Mouse (Mus musculus): ENCODE measurements around the gene Wdr73. TPM values are rescaled to one million over a fixed set of nuclear protein-coding genes. Genes with fewer than 3 reads are reported as not detected.

Wdr73 gene
- polyA plus RNA-seq, 1 experiment from 2014 or later: 4.5 TPM

DNA sequence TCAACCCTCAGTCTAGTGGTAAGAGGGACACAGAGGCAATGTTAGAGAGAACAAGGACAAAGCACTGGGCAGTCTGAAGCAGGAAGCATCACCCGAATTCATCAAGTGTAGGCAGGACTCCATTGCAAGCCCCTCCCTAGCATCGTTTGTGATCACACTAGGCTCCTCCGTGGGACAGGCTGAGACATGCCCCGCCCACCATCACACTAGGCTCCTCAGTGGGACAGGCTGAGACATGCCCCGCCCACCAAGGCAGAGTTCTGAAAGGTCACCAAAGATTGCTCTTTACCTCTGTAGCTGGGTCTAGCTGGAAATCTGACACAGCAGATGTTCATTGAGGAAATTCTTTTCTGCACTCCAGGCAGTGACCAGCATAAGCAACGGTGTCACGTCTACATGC, 10.0 kb upstream of the Wdr73 start:
- peaks cover 48% of the 10 kb centered on the region for H3K36me3 ChIP-seq (ENCODE audit: inconsistent target)
- no peak overlapping the region for H3K27ac ChIP-seq

DNA sequence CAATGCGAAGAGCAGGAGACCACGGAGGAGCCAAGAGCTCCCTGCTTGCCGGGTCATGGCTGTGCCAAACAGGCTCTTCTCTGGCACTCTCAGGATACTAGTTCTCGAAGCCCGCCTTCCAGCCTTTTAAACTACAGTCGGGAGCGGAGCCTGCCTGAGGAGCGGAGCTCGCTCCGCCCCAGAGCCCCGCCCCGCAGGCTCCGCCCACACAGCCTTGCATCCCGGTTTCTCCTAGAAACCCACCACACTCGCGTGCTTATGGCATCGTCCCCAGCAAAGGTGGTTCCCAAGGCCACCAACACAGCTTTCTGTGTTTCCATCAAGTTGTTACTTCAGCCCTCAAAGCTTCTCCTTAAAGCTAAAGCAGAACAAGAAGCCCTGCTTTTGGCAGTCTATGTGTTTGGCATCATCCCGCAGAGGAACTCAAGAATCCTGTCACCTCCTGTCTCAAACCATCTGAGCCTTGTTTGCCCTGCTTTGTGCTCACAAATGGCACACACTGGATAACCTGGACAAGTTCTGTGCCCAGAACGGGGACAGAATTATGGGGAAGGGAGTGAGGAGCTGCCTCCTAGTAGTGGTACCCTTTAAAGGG, 3.9 kb upstream of the Wdr73 start, which contains the start of gene Nmb:
Gene Nmb (minus strand): TSS at position 156 of the 595 bp plus-strand sequence.
- WGBS (ENCODE audit: missing documents): 4% methylated on average over 19 of the region's 19 CpGs
- Histone ChIP-seq H3K4me3 (ENCODE audit: inconsistent target) (peak within 1 kb of the TSS; percentile 24), H3K79me2 (ENCODE audit: inconsistent target) (peaks cover 5% of the 10 kb centered on the region; the same call in 1 of the 2 replicates), H3K36me3 (ENCODE audit: inconsistent target) (no peaks in the 10 kb centered on the region), H3K27ac (no peak within 1 kb of the TSS)

More for the DNA sequence above, 10.0 kb upstream of the Wdr73 start:
- WGBS (ENCODE audit: missing documents): 79% methylated on average over 7 of the region's 7 CpGs
- no peaks in the 10 kb centered on the region for H3K79me2 ChIP-seq (ENCODE audit: inconsistent target)
- H3K4me3 ChIP-seq (ENCODE audit: inconsistent target): no peak overlapping the region

DNA sequence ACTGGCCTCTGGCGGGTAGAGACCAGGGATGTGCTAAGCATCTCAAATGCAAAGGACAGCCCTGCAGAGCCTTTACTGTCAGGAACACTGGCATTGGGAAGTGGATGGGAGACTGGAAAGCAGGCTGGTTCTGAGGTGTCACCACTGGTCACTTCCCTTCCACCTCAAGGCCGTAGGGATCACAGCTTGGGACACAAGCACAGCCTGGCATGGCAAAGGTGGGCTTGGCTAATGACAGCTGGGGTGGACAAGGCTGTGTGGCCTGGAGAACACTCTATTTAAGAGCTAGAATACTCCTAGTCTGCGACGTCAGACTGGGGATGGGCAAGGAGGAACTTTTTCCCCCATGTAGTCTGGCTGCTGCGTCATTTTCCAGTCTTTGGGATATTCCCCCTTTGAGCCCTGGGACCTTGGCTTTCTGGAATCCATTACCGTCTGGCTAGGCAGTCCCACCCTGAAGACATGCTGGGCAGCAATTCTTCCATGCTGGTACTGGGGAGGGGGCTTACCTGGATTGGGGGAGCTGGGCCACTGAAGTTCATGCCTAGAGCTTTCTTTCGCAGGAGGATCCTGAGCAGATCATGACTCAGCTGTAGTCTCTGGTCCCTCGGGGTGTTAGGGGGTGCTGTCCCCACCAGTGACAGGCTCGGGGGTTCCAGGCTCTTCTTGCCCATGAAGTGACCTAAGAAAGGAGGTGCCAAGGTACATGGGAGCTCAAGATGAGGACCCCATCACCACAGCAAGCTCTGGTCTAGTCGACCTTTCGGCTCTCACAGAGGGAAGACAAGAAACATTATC, 2.8 kb upstream of the Wdr73 start:
- H3K36me3 ChIP-seq (ENCODE audit: inconsistent target): no peaks in the 10 kb centered on the region
- H3K27ac ChIP-seq: no peak overlapping the region
- peaks cover 5% of the 10 kb centered on the region; the same call in 1 of the 2 replicates for H3K79me2 ChIP-seq (ENCODE audit: inconsistent target)
- H3K4me3 ChIP-seq (ENCODE audit: inconsistent target): no peak overlapping the region
- WGBS (ENCODE audit: missing documents): 94% methylated on average over 9 of the region's 11 CpGs

DNA sequence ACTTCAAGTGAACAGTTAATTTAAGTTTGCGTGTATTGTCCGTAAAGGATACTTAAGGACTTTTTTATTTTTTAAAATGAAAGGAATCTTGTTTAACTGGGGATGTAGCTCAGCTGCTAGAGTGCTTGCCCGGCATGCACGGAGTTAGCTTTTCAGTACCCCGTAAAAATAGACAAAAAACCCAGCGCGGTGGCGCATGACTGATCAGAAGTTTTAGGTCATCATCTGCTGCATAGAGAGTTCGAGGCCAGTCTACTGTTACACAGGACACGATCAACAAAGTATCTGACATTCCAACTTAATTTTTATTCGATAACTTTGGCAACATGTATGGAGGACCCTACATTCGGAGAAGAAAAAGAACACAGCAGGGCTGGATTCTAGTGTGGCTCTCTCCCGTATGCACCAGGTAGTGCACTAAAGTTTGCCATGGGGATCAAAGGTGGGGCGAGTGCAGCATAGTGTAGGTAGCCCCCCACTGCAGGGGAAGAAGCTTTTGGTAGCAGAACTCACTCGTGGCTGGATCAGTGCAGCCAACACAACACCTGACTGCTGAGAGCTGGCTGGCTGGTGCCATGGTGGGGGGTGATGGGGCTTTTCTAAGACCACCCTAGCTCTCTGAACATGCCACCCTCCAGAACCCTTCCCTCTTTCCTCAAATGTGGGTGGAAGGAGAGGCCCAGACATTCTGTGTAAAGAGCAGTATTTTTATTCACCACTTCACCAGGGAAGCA, 639 bp upstream of the Wdr73 start:
- Histone ChIP-seq H3K79me2 (ENCODE audit: inconsistent target) (peaks cover 5% of the 10 kb centered on the region; the same call in 1 of the 2 replicates), H3K4me3 (ENCODE audit: inconsistent target) (peak overlapping the region; percentile 82), H3K27ac (peak overlapping the region; percentile 55), H3K36me3 (ENCODE audit: inconsistent target) (peaks cover 12% of the 10 kb centered on the region)
- WGBS (ENCODE audit: missing documents): 25% methylated on average over 15 of the region's 15 CpGs

DNA sequence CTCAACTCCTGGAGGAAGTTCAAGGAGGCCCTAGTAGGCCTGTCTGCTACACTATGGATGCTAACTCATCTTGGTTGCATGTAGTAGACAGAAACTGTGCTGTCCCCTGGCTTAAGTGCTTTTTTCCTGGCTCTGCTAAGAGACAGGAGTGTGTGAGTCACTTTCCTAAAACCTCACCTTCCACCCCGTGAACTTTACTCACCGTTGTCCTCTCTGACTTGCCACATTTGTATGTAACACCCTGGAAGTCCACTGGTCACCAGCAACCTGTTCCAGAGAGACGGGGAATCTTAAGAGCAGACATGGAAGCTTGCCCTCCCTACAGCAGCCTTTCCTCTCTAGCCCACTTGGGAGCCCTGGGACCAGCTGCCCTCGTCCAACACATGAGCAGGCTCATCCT, 3.3 kb downstream of the Wdr73 start:
- Histone ChIP-seq H3K4me3 (ENCODE audit: inconsistent target) (no peak overlapping the region), H3K36me3 (ENCODE audit: inconsistent target) (peaks cover 41% of the 10 kb centered on the region), H3K79me2 (ENCODE audit: inconsistent target) (peaks cover 5% of the 10 kb centered on the region; the same call in 1 of the 2 replicates), H3K27ac (no peak overlapping the region)
- WGBS (ENCODE audit: missing documents): 86% methylated on average over 4 of the region's 4 CpGs

DNA sequence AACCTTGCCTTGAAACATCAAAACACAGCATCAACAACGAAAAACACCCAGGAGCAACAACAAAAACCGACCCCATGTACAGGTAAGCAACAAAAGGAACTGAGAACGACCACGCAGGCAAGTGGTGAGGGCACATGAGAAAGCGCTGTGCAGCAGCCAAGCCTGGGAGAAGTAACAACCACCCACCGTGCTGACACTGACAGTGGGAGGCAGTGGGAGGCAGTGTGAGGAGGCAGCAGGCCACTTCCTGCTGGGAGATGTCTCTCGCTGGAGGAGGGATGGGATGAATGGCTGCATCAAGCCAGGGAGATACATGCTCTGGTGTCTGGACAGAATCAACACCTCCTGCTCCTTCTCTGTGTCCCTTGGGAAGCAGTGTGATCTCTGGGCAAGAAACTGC, 3.9 kb downstream of the Wdr73 start:
- 83% methylated on average over 4 of the region's 7 CpGs for WGBS (ENCODE audit: missing documents)
- Histone ChIP-seq H3K79me2 (ENCODE audit: inconsistent target) (peaks cover 5% of the 10 kb centered on the region; the same call in 1 of the 2 replicates), H3K4me3 (ENCODE audit: inconsistent target) (no peak overlapping the region), H3K36me3 (ENCODE audit: inconsistent target) (peaks cover 47% of the 10 kb centered on the region), H3K27ac (no peak overlapping the region)

DNA sequence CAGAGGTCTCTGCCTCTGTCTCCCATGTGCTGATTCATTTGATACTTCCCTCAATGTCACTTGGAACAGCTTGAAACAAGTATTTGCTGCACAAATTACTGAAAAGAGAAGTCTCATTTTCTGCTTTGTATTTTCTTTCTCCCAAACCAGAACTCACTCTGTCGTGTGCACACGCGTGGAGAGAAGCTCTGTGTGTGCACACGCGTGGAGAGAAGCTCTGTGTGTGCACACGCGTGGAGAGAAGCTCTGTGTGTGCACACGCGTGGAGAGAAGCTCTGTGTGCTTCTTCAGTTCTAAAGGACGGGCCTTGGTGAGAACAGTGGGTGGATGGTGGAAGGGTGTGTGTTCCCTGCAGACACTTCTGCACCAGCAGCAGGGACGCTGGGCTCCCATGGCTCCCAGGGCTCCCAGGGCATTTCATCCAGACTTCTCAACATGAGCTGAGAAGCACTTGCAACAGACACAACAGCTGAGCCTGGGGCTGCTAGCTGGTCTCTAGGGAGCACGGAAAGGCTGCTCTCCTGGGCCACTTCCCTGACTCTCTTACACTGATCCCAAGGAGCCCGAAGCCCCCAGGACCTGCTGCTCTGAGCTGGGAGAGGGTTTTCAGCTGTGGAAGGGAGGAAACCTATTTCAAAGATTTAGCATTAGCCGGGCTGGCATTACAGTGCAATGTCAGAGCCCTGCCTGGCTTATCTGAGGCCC, 6.1 kb downstream of the Wdr73 start:
- 97% methylated on average over 14 of the region's 14 CpGs for WGBS (ENCODE audit: missing documents)
- no peaks in the 10 kb centered on the region for H3K79me2 ChIP-seq (ENCODE audit: inconsistent target)
- no peak overlapping the region for H3K27ac ChIP-seq
- peaks cover 58% of the 10 kb centered on the region for H3K36me3 ChIP-seq (ENCODE audit: inconsistent target)
- no peak overlapping the region for H3K4me3 ChIP-seq (ENCODE audit: inconsistent target)

DNA sequence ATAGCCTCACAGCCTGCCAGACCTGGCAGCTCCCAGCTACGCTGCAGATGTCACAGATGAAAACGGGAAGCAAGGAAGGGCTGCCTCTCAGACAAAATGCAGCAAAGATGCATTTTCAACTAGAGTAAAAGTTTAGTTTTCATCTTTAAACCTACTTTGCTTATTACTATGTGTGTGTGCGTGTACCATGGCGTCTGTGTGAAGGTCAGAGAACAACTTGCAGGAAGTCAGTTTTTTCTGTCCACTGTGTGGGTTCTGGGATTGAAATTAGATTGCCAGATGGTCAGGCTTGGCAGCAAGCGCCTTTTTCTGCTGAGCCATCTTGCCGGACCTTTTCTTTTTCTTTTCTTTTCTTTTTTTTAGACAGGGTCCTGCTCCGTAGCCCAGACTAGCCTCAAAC, 6.9 kb downstream of the Wdr73 start:
- Histone ChIP-seq H3K4me3 (ENCODE audit: inconsistent target) (no peak overlapping the region), H3K79me2 (ENCODE audit: inconsistent target) (no peaks in the 10 kb centered on the region), H3K36me3 (ENCODE audit: inconsistent target) (peaks cover 58% of the 10 kb centered on the region), H3K27ac (no peak overlapping the region)
- 97% methylated on average over 7 of the region's 7 CpGs for WGBS (ENCODE audit: missing documents)

DNA sequence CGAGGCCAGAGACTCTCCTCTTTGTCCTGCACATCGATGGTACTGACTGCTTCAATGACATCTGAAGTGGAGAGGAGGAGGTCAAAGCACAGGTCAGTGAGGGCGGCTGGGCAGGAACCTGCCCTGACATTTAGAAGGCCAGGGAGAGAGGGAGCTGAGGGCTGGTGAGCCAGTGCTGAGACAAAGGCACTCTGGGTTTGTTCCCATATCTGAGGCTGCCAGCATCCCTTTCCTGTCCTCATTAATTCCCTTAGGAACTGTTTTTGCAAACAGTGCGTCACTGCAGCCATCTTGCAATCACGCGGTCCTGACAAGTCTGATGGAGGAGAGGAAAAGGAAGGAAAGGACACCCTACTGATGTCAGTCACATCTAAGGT, 7.3 kb downstream of the Wdr73 start:
- no peak overlapping the region for H3K27ac ChIP-seq
- peaks cover 58% of the 10 kb centered on the region for H3K36me3 ChIP-seq (ENCODE audit: inconsistent target)
- H3K4me3 ChIP-seq (ENCODE audit: inconsistent target): no peak overlapping the region
- WGBS (ENCODE audit: missing documents): 86% methylated on average over 6 of the region's 6 CpGs
- H3K79me2 ChIP-seq (ENCODE audit: inconsistent target): no peaks in the 10 kb centered on the region

DNA sequence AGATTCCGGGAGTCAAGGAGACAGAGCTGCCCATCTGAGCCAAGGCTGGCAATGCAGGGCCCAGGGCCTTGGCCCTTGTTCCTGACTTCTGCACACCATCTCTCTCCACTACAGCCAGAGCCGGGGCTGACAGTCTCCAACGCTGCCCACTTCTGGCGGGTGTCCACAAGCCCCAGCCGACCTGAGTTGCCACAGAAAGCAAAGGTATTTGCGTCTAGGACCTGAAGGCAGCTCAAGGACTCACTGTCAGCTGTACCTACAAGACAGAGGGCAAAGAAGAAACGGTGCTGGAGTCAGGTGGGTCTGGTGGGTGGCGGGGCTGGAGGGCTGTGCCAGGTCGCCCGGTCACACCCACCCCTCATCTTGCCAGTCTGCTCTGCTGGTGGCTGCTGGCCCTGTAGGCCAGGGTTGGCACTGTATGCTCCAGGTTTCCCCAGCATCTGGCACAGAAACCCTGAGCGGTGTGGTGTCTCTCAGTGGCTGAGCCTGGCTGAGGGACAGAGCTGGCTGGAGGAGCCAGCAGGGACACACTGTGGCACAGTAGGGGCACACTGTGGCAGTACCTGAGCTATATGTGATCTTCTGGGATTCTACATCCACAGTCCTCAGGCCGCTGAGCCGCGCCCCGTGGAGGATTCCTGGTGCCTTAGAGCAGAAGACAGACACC, 7.8 kb downstream of the Wdr73 start:
- Histone ChIP-seq H3K79me2 (ENCODE audit: inconsistent target) (no peaks in the 10 kb centered on the region), H3K36me3 (ENCODE audit: inconsistent target) (peaks cover 58% of the 10 kb centered on the region), H3K4me3 (ENCODE audit: inconsistent target) (no peak overlapping the region), H3K27ac (no peak overlapping the region)
- 98% methylated on average over 9 of the region's 15 CpGs for WGBS (ENCODE audit: missing documents)

DNA sequence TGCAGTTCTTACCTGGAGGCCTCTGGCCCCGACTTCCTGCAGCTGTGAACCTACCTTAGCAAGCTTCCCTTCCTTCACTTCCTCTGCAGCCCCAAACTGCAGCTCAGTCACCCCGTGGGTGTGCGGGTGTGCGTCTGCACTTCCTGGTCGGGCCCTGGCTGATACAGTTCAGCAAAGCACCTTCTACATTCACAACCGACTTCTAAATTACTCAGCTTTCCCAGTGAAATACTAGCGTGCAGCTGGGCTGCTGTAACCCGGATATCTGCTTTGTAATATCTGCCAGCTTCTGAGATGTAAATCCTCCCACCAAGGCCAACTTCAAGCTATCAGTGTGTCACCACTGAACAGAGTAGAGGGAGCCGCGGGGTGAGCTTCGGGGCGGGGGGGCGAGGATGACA, 11.2 kb downstream of the Wdr73 start:
- WGBS (ENCODE audit: missing documents): 8% methylated on average over 8 of the region's 13 CpGs
- Histone ChIP-seq H3K79me2 (ENCODE audit: inconsistent target) (no peaks in the 10 kb centered on the region), H3K4me3 (ENCODE audit: inconsistent target) (no peak overlapping the region), H3K27ac (no peak overlapping the region), H3K36me3 (ENCODE audit: inconsistent target) (peaks cover 37% of the 10 kb centered on the region; the same call in 1 of the 2 replicates)

DNA sequence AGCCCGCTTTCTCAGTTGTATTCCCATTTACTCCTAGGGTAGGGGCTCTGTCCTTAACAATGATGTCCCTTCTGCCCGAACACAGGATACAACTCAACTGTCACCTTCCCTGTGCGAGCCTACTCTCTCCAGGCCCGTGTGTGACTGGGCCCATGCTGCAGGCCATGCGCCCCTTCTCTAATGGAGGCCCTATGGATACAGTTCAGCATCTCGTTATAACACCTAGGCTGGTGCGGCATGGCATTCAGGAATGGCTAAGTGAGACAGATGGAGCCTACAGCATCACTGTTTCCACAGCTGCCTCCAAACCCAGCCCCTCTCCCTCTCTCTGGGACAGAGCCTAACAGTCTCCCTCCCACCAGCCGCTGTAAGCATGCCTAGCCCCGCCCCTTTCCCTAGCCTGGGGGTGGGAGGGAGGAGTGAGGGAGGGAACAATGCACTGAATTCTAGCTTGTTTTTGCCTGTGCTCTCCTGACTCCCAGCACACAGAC, 12.0 kb downstream of the Wdr73 start:
- Histone ChIP-seq H3K36me3 (ENCODE audit: inconsistent target) (peaks cover 30% of the 10 kb centered on the region; the same call in 1 of the 2 replicates), H3K4me3 (ENCODE audit: inconsistent target) (no peak overlapping the region), H3K79me2 (ENCODE audit: inconsistent target) (no peaks in the 10 kb centered on the region), H3K27ac (no peak overlapping the region)
- WGBS (ENCODE audit: missing documents): 67% methylated on average over 9 of the region's 9 CpGs

DNA sequence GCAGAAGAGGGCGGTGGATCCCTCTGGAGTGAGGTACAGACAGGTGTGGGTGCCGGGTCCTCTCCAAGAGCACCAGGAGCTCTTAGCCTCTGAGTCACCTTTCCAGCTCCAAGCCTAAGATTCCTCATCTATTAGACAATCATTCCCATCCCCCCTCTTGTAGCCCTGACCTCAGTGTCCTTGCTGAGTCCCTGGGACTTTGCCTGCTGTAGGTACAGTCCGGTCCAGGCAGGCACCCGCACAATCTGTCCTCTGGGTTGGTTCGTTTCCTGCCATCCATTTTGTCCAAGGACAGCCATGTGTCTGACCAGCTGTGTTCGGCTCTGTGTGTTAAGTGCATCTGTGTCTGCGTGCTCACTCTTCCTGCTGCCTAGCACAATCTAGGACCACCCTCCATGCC, 12.5 kb downstream of the Wdr73 start:
- H3K79me2 ChIP-seq (ENCODE audit: inconsistent target): no peaks in the 10 kb centered on the region
- H3K27ac ChIP-seq: no peak overlapping the region
- no peak overlapping the region for H3K4me3 ChIP-seq (ENCODE audit: inconsistent target)
- peaks cover 26% of the 10 kb centered on the region; the same call in 1 of the 2 replicates for H3K36me3 ChIP-seq (ENCODE audit: inconsistent target)
- 89% methylated on average over 7 of the region's 7 CpGs for WGBS (ENCODE audit: missing documents)

DNA sequence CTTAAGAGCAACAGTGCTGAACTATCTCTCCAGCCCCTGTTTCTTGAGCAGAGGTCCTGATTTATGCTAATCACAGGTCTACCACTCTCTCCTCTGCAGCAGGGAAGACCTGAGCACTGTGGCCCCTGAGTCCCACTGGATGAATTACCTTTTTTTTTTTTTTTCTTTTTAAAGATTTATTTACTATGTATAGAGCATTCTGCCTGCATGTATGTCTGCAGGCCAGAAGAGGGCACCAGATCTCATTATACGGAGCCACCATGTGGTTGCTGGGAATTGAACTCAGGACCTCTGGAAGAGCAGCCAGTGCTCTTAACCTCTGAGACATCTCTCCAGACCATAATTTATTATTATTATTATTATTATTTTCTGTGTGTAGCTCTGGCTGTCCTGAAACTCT, 15.4 kb downstream of the Wdr73 start:
- 17% methylated on average over 1 of the region's 1 CpGs for WGBS (ENCODE audit: missing documents)
- no peak overlapping the region for H3K4me3 ChIP-seq (ENCODE audit: inconsistent target)
- no peak overlapping the region for H3K27ac ChIP-seq
- no peaks in the 10 kb centered on the region for H3K36me3 ChIP-seq (ENCODE audit: inconsistent target)
- H3K79me2 ChIP-seq (ENCODE audit: inconsistent target): no peaks in the 10 kb centered on the region

Measured in macrophage (primary cell).